Mouse (Mus musculus): ENCODE data around the gene Fbxw9.

GRCm38 (mm10) chr8:85027516-85027855 lies 32.4 kb upstream of the Fbxw9 start:
- TF ChIP-seq CTCF (IDR thresholded peaks at IDR 0.05; ENCODE audit: borderline replicate concordance, insufficient read depth, low read depth, low read length) (no peak), POLR2A (IDR thresholded peaks at IDR 0.05; ENCODE audit: borderline replicate concordance, insufficient read depth, low read length) (no peak)
